Mouse (Mus musculus): ENCODE data around the gene Olfr447.

GRCm38 (mm10) chr6:42876323-42876722 is 32.4 kb upstream of the Olfr447 start:
- TF ChIP-seq CTCF (IDR thresholded peaks at IDR 0.05; ENCODE audit: insufficient read depth, low read depth, low read length) (no peak), POLR2A (IDR thresholded peaks at IDR 0.05; ENCODE audit: insufficient read depth, low read depth, low read length) (no peak)

Data from olfactory bulb, adult 2 months (tissue).